Mouse (Mus musculus): ENCODE measurements around the gene Gosr2.
A peak's percentile ranks its signal among the peaks of the same experiment; 100 is the strongest.

DNA sequence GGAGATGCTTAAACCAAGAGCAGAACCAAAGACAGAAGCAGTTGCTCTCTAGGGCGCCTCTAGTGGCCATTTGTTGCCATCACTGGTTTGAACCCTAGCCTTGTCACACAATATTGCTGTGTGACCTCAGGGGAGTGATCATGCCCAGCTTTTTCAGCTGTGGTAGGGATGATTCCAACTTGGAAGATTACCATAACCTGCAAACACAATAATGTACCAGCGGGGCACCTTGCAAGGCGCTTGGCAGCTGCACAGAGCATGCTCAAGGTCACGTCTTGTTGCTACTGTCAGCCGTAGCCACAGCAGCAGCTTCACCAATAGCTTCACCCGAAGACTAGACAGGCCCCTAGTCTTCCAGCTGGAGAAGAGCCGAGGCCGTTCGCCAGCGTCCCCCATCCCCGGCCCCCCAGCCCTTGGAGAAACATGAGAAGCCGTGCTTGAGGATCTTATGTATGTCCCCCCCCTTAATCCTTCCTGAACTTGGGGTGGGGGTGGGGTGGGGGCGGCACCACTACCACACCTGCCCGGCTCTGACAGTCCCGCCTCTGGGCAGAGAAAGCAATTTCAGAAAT lies 23.9 kb upstream of the Gosr2 start:
- TF ChIP-seq CTCF (IDR thresholded peaks at IDR 0.05; ENCODE audit: control insufficient read depth, insufficient read depth, low read length) (peak; percentile 42; the same call in 1 of the 2 replicates), POLR2A (IDR thresholded peaks at IDR 0.05; ENCODE audit: borderline replicate concordance, control insufficient read depth, low read depth, low read length) (no peak)
